Mouse (Mus musculus) E14TG2a.4 (cell line): ENCODE data around the gene Tnk2.

ENCODE experiments used
- CTCF ChIP-seq: conservative IDR thresholded peaks from 2 replicates; pipeline ENCODE4 v1.5.1; 2014; ENCODE audit warnings: low read length
- NANOG ChIP-seq: IDR thresholded peaks from 2 replicates; pipeline ENCODE4 v1.6.1; 2014; ENCODE audit warnings: borderline replicate concordance, low read length, mixed read lengths

DNA sequence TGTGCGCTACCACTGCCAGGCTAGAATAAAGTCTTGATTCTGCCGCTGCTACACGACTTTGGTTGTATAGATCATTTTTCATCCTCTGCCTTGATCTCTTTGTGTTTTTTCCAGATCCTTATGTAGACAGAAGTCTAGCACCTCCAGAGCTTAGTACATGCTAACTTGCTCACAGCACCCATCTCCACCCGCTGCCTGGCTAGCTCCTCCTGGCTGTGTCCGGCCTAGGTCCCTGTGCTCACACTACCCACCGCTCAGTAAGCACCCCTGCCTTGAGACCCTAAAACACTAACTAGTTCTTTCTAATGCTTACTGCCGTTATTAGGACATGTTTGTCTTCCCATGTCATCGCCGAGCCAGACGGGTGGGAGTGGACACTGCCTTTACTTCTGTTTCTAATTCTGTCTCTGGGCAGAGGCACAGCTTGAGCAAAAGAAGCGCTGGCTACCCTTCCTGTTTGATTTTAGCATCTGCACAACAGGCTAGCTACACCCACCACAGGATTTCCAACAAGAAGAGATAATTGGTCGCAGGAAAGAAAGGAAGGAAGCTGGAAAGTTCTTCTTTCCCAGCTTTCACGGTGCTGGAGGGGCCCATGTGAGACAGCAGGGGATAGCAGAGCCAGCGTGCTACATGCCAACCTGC is 66.9 kb downstream of the Tnk2 start:
- no peak for TF ChIP-seq CTCF
- no peak for TF ChIP-seq NANOG
